Mouse (Mus musculus) lung, embryonic 14.5 days (tissue): ENCODE measurements around the gene Phf21a. TPM values are rescaled to one million over a fixed set of nuclear protein-coding genes. Genes with fewer than 3 reads are reported as not detected.
A peak's percentile ranks its signal among the peaks of the same experiment; 100 is the strongest.

Source experiments
- ATAC-seq: fragments of 200-750 bp; cut with Nextera tagmentation; 2 replicates; pipeline ENCODE4 v1.8.0; 2017; ENCODE audit warnings: mild to moderate bottlenecking, moderate TSS enrichment, moderate library complexity; ENCODE audit not compliant: insufficient read depth
- DNase-seq: peaks from one replicate; pipeline ENCODE4 v3.0.0-alpha.2; 2015
- H3K27ac ChIP-seq: fragments of 300-500 bp; sonication (generic); 2 replicates; pipeline ENCODE4 v1.5.1; 2014; ENCODE audit warnings: low read depth, mild to moderate bottlenecking, moderate library complexity
- H3K27me3 ChIP-seq: fragments of 300-500 bp; sonication (generic); 2 replicates; pipeline ENCODE4 v1.6.1; 2014; ENCODE audit warnings: low read length, control low read depth; ENCODE audit not compliant: insufficient read depth
- H3K36me3 ChIP-seq: fragments of 300-500 bp; sonication (generic); 2 replicates; pipeline ENCODE4 v1.6.1; 2014; ENCODE audit warnings: control low read depth; ENCODE audit not compliant: insufficient read depth
- H3K4me1 ChIP-seq: fragments of 300-500 bp; sonication (generic); 2 replicates; pipeline ENCODE4 v1.6.1; 2014; ENCODE audit warnings: antibody characterized with exemption, control low read depth; ENCODE audit not compliant: insufficient read depth
- H3K4me2 ChIP-seq: fragments of 300-500 bp; sonication (generic); 2 replicates; pipeline ENCODE4 v1.6.1; 2014; ENCODE audit warnings: mild to moderate bottlenecking
- H3K4me3 ChIP-seq: fragments of 300-500 bp; sonication (generic); 2 replicates; pipeline ENCODE4 v1.5.1; 2014; ENCODE audit warnings: low read depth, low read length
- H3K9ac ChIP-seq: fragments of 300-500 bp; sonication (generic); 2 replicates; pipeline ENCODE4 v1.6.1; 2014
- H3K9me3 ChIP-seq: fragments of 300-500 bp; sonication (generic); 2 replicates; pipeline ENCODE4 v1.6.1; 2016; ENCODE audit warnings: low read depth, low read length, control low read depth
- CTCF ChIP-seq: IDR thresholded peaks from 2 replicates; pipeline ENCODE4 v1.5.1; 2016; ENCODE audit warnings: antibody characterized with exemption, low read depth
- WGBS: fragments of 180-500 bp; shearing (Covaris S2); extraction: QIAGEN DNeasy Blood & Tissue Kit; methylation state at CpG from one replicate; pipeline ENCODE4 v1.1.7; 2014; 5-methylcytosine and 5-hydroxymethylcytosine counted together
- polyA plus RNA-seq: library from polyadenylated mRNA; unstranded; fragments of >200 nt; fragmentation: Nextera tagmentation; extraction: Ambion mirVana; gene quantifications from 2 replicates; pipeline ENCODE4 v1.2.1, GENCODE M21; 2014

Phf21a gene
- polyA plus RNA-seq, 1 experiment from 2014 or later = 26.1 TPM

GRCm38 (mm10) chr2:92199562-92200286, 106.8 kb downstream of the Phf21a start:
- TF ChIP-seq CTCF = no peak
- no peaks in the 10 kb centered on the region for H3K36me3 ChIP-seq
- H3K9me3 ChIP-seq = no peaks in the 10 kb centered on the region
- H3K27ac ChIP-seq = no peak overlapping the region
- H3K4me2 ChIP-seq = no peak overlapping the region
- ATAC-seq (no peak), DNase-seq (no peak)
- H3K27me3 ChIP-seq = no peaks in the 10 kb centered on the region
- no peaks in the 10 kb centered on the region for H3K4me1 ChIP-seq
- 47% methylated on average over 10 of the region's 10 CpGs for WGBS
- H3K9ac ChIP-seq = no peak overlapping the region
- H3K4me3 ChIP-seq = no peak overlapping the region

GRCm38 (mm10) chr2:92202319-92203040, 109.6 kb downstream of the Phf21a start:
- no peaks in the 10 kb centered on the region for H3K9me3 ChIP-seq
- WGBS = 51% methylated on average over 4 of the region's 4 CpGs
- H3K27ac ChIP-seq = no peak overlapping the region
- ATAC-seq (no peak), DNase-seq (no peak)
- no peaks in the 10 kb centered on the region for H3K27me3 ChIP-seq
- H3K4me1 ChIP-seq = no peaks in the 10 kb centered on the region
- no peak overlapping the region for H3K9ac ChIP-seq
- no peaks in the 10 kb centered on the region for H3K36me3 ChIP-seq
- no peak for TF ChIP-seq CTCF
- no peak overlapping the region for H3K4me3 ChIP-seq
- H3K4me2 ChIP-seq = no peak overlapping the region

- TF ChIP-seq CTCF = no peak
- no peak overlapping the region for H3K4me3 ChIP-seq
- H3K27ac ChIP-seq = no peak overlapping the region
- no peaks in the 10 kb centered on the region for H3K36me3 ChIP-seq
- H3K9ac ChIP-seq = no peak overlapping the region
- WGBS = 69% methylated on average over 5 of the region's 5 CpGs
- H3K9me3 ChIP-seq = no peaks in the 10 kb centered on the region
- H3K4me2 ChIP-seq = no peak overlapping the region
- H3K4me1 ChIP-seq = 0 out of 2 replicates have a peak, but pooled peaks cover 3% of the 10 kb centered on the region
- ATAC-seq = no peak
- DNase-seq = no peak
- H3K27me3 ChIP-seq = no peaks in the 10 kb centered on the region
Observed at GRCm38 (mm10) chr2:92205010-92205639, 112.2 kb downstream of the Phf21a start.

- no peak overlapping the region for H3K9ac ChIP-seq
- no peak overlapping the region for H3K4me3 ChIP-seq
- H3K9me3 ChIP-seq = no peaks in the 10 kb centered on the region
- DNase-seq (no peak), ATAC-seq (no peak)
- peaks cover 21% of the 10 kb centered on the region for H3K36me3 ChIP-seq
- no peaks in the 10 kb centered on the region for H3K27me3 ChIP-seq
- TF ChIP-seq CTCF = no peak
- H3K27ac ChIP-seq = no peak overlapping the region
- 0 out of 2 replicates have a peak, but pooled peaks cover 3% of the 10 kb centered on the region for H3K4me1 ChIP-seq
- no peak overlapping the region for H3K4me2 ChIP-seq
- 84% methylated on average over 1 of the region's 1 CpGs for WGBS
Observed at GRCm38 (mm10) chr2:92210409-92210808, 117.5 kb downstream of the Phf21a start.

- Histone ChIP-seq H3K4me1 (no peaks in the 10 kb centered on the region), H3K27me3 (no peaks in the 10 kb centered on the region), H3K4me3 (no peak overlapping the region), H3K9ac (no peak overlapping the region), H3K36me3 (peaks cover 48% of the 10 kb centered on the region), H3K9me3 (no peaks in the 10 kb centered on the region), H3K4me2 (no peak overlapping the region), H3K27ac (no peak overlapping the region)
- TF ChIP-seq CTCF = no peak
- 70% methylated on average over 6 of the region's 6 CpGs for WGBS
- ATAC-seq (no peak), DNase-seq (peak; percentile 19)
Observed at GRCm38 (mm10) chr2:92221431-92221830, 128.5 kb downstream of the Phf21a start.

- Histone ChIP-seq H3K27ac (no peak overlapping the region), H3K27me3 (no peaks in the 10 kb centered on the region), H3K9me3 (no peaks in the 10 kb centered on the region), H3K4me2 (no peak overlapping the region), H3K4me1 (no peaks in the 10 kb centered on the region), H3K36me3 (peaks cover 26% of the 10 kb centered on the region), H3K9ac (no peak overlapping the region), H3K4me3 (no peak overlapping the region)
- WGBS = 58% methylated on average over 1 of the region's 1 CpGs
- no peak for DNase-seq
- ATAC-seq = no peak
- TF ChIP-seq CTCF = no peak
Observed at GRCm38 (mm10) chr2:92225592-92225991, 132.7 kb downstream of the Phf21a start.

- H3K27me3 ChIP-seq = no peaks in the 10 kb centered on the region
- WGBS = 75% methylated on average over 9 of the region's 9 CpGs
- no peaks in the 10 kb centered on the region for H3K4me1 ChIP-seq
- DNase-seq (no peak), ATAC-seq (no peak)
- no peak for TF ChIP-seq CTCF
- H3K4me2 ChIP-seq = no peak overlapping the region
- no peak overlapping the region for H3K27ac ChIP-seq
- H3K9ac ChIP-seq = no peak overlapping the region
- H3K36me3 ChIP-seq = peaks cover 28% of the 10 kb centered on the region
- H3K9me3 ChIP-seq = no peaks in the 10 kb centered on the region
- H3K4me3 ChIP-seq = no peak overlapping the region
Observed at GRCm38 (mm10) chr2:92229973-92230372, 137.1 kb downstream of the Phf21a start.
